Mouse (Mus musculus): ENCODE data around the gene Mrps10. TPM values are rescaled to one million over a fixed set of nuclear protein-coding genes. Genes with fewer than 3 reads are reported as not detected.
A peak's percentile ranks its signal among the peaks of the same experiment; 100 is the strongest.

Mrps10 gene
- polyA plus RNA-seq, 1 experiment, result 13.5 TPM

- Histone ChIP-seq H3K36me3 (ENCODE audit: control insufficient read depth, insufficient read depth, low read length) (peaks cover 32% of the 10 kb centered on the region), H3K4me3 (ENCODE audit: low read depth, low read length) (no peak overlapping the region), H3K4me1 (ENCODE audit: control insufficient read depth, insufficient read depth, insufficient read length, low read length) (no peaks in the 10 kb centered on the region), H3K27me3 (ENCODE audit: control insufficient read depth, insufficient read depth, low read length) (no peaks in the 10 kb centered on the region), H3K27ac (ENCODE audit: insufficient read depth, low read depth, low read length) (no peak overlapping the region)
- no peak for TF ChIP-seq POLR2A (IDR thresholded peaks at IDR 0.05; ENCODE audit: low read depth, low read length)
- no peak for TF ChIP-seq CTCF (IDR thresholded peaks at IDR 0.05; ENCODE audit: extremely low read depth, insufficient read length, insufficient replicate concordance, low read depth, low read length)
- 88% methylated on average over 11 of the region's 11 CpGs for WGBS
Measured at GRCm38 (mm10) chr17:47381917-47382316, 13.2 kb downstream of the Mrps10 start.

- TF ChIP-seq POLR2A (IDR thresholded peaks at IDR 0.05; ENCODE audit: low read depth, low read length), result no peak
- TF ChIP-seq CTCF (IDR thresholded peaks at IDR 0.05; ENCODE audit: extremely low read depth, insufficient read length, insufficient replicate concordance, low read depth, low read length), result no peak
- 60% methylated on average over 4 of the region's 4 CpGs for WGBS
- no peak overlapping the region for H3K27ac ChIP-seq (ENCODE audit: insufficient read depth, low read depth, low read length)
Measured at GRCm38 (mm10) chr17:47383266-47383665, 14.6 kb downstream of the Mrps10 start.

GRCm38 (mm10) chr17:47384064-47384463 lies 15.4 kb downstream of the Mrps10 start:
- 92% methylated on average over 3 of the region's 3 CpGs for WGBS
- no peak overlapping the region for H3K27ac ChIP-seq (ENCODE audit: insufficient read depth, low read depth, low read length)
- H3K4me3 ChIP-seq (ENCODE audit: low read depth, low read length), result no peak overlapping the region
- H3K36me3 ChIP-seq (ENCODE audit: control insufficient read depth, insufficient read depth, low read length), result peaks cover 17% of the 10 kb centered on the region
- TF ChIP-seq POLR2A (IDR thresholded peaks at IDR 0.05; ENCODE audit: low read depth, low read length) (no peak), CTCF (IDR thresholded peaks at IDR 0.05; ENCODE audit: extremely low read depth, insufficient read length, insufficient replicate concordance, low read depth, low read length) (no peak)
- no peaks in the 10 kb centered on the region for H3K27me3 ChIP-seq (ENCODE audit: control insufficient read depth, insufficient read depth, low read length)
- H3K4me1 ChIP-seq (ENCODE audit: control insufficient read depth, insufficient read depth, insufficient read length, low read length), result no peaks in the 10 kb centered on the region

More at GRCm38 (mm10) chr17:47383266-47383665, 14.6 kb downstream of the Mrps10 start:
- Histone ChIP-seq H3K4me1 (ENCODE audit: control insufficient read depth, insufficient read depth, insufficient read length, low read length) (no peaks in the 10 kb centered on the region), H3K27me3 (ENCODE audit: control insufficient read depth, insufficient read depth, low read length) (no peaks in the 10 kb centered on the region), H3K36me3 (ENCODE audit: control insufficient read depth, insufficient read depth, low read length) (peaks cover 22% of the 10 kb centered on the region), H3K4me3 (ENCODE audit: low read depth, low read length) (no peak overlapping the region)

GRCm38 (mm10) chr17:47385145-47385544 lies 16.5 kb downstream of the Mrps10 start, which contains the start of gene Guca1b:
Gene Guca1b (plus strand): TSS chr17:47385393.
- 60% methylated on average over 10 of the region's 10 CpGs for WGBS
- TF ChIP-seq CTCF (IDR thresholded peaks at IDR 0.05; ENCODE audit: extremely low read depth, insufficient read length, insufficient replicate concordance, low read depth, low read length), result no peak
- no peak for TF ChIP-seq POLR2A (IDR thresholded peaks at IDR 0.05; ENCODE audit: low read depth, low read length)
- Histone ChIP-seq H3K27me3 (ENCODE audit: control insufficient read depth, insufficient read depth, low read length) (no peaks in the 10 kb centered on the region), H3K4me3 (ENCODE audit: low read depth, low read length) (no peak within 1 kb of the TSS), H3K4me1 (ENCODE audit: control insufficient read depth, insufficient read depth, insufficient read length, low read length) (no peaks in the 10 kb centered on the region), H3K27ac (ENCODE audit: insufficient read depth, low read depth, low read length) (no peak within 1 kb of the TSS), H3K36me3 (ENCODE audit: control insufficient read depth, insufficient read depth, low read length) (peaks cover 8% of the 10 kb centered on the region; the same call in 1 of the 2 replicates)

GRCm38 (mm10) chr17:47386649-47387048 lies 18.0 kb downstream of the Mrps10 start:
- H3K4me1 ChIP-seq (ENCODE audit: control insufficient read depth, insufficient read depth, insufficient read length, low read length), result no peaks in the 10 kb centered on the region
- TF ChIP-seq CTCF (IDR thresholded peaks at IDR 0.05; ENCODE audit: extremely low read depth, insufficient read length, insufficient replicate concordance, low read depth, low read length) (peak; percentile 81; the same call in 1 of the 2 replicates), POLR2A (IDR thresholded peaks at IDR 0.05; ENCODE audit: low read depth, low read length) (no peak)
- no peak overlapping the region for H3K4me3 ChIP-seq (ENCODE audit: low read depth, low read length)
- H3K36me3 ChIP-seq (ENCODE audit: control insufficient read depth, insufficient read depth, low read length), result no peaks in the 10 kb centered on the region
- H3K27me3 ChIP-seq (ENCODE audit: control insufficient read depth, insufficient read depth, low read length), result no peaks in the 10 kb centered on the region
- WGBS, result 60% methylated on average over 4 of the region's 4 CpGs
- H3K27ac ChIP-seq (ENCODE audit: insufficient read depth, low read depth, low read length), result no peak overlapping the region

GRCm38 (mm10) chr17:47394223-47394869 lies 25.7 kb downstream of the Mrps10 start:
- Histone ChIP-seq H3K4me1 (ENCODE audit: control insufficient read depth, insufficient read depth, insufficient read length, low read length) (peaks cover 6% of the 10 kb centered on the region), H3K4me3 (ENCODE audit: low read depth, low read length) (peak overlapping the region; percentile 83), H3K27ac (ENCODE audit: insufficient read depth, low read depth, low read length) (no peak overlapping the region), H3K27me3 (ENCODE audit: control insufficient read depth, insufficient read depth, low read length) (no peaks in the 10 kb centered on the region), H3K36me3 (ENCODE audit: control insufficient read depth, insufficient read depth, low read length) (no peaks in the 10 kb centered on the region)
- no peak for TF ChIP-seq CTCF (IDR thresholded peaks at IDR 0.05; ENCODE audit: extremely low read depth, insufficient read length, insufficient replicate concordance, low read depth, low read length)
- no peak for TF ChIP-seq POLR2A (IDR thresholded peaks at IDR 0.05; ENCODE audit: low read depth, low read length)
- WGBS, result 19% methylated on average over 24 of the region's 24 CpGs

GRCm38 (mm10) chr17:47395376-47395913 lies 26.8 kb downstream of the Mrps10 start:
- WGBS, result 1% methylated on average over 20 of the region's 20 CpGs
- H3K36me3 ChIP-seq (ENCODE audit: control insufficient read depth, insufficient read depth, low read length), result no peaks in the 10 kb centered on the region
- H3K4me3 ChIP-seq (ENCODE audit: low read depth, low read length), result peak overlapping the region; percentile 83
- no peaks in the 10 kb centered on the region for H3K27me3 ChIP-seq (ENCODE audit: control insufficient read depth, insufficient read depth, low read length)
- peak overlapping the region; percentile 60; the same call in 1 of the 2 replicates for H3K27ac ChIP-seq (ENCODE audit: insufficient read depth, low read depth, low read length)
- TF ChIP-seq CTCF (IDR thresholded peaks at IDR 0.05; ENCODE audit: extremely low read depth, insufficient read length, insufficient replicate concordance, low read depth, low read length), result no peak
- TF ChIP-seq POLR2A (IDR thresholded peaks at IDR 0.05; ENCODE audit: low read depth, low read length), result no peak; the same call in 1 of the 2 replicates
- peaks cover 6% of the 10 kb centered on the region for H3K4me1 ChIP-seq (ENCODE audit: control insufficient read depth, insufficient read depth, insufficient read length, low read length)

All from small intestine, adult 2 months (tissue).